Mouse (Mus musculus) bone marrow macrophage, adult 2 months (primary cell): ENCODE measurements at regions not wholly inside any gene's neighbourhood (a gene's known extent, or its start where the extent isn't known, plus 50 kb on each side); places are given as distances from the start of the nearest gene placed in this dataset.

Experiments used
- CTCF ChIP-seq: IDR thresholded peaks from 2 replicates; pipeline ENCODE4 v1.5.1; 2012; ENCODE audit warnings: low read depth, mild to moderate bottlenecking, low read length, moderate library complexity
- POLR2A ChIP-seq: IDR thresholded peaks from 2 replicates; pipeline ENCODE4 v1.6.1; 2012; ENCODE audit warnings: mild to moderate bottlenecking, low read depth, low read length, borderline replicate concordance

DNA sequence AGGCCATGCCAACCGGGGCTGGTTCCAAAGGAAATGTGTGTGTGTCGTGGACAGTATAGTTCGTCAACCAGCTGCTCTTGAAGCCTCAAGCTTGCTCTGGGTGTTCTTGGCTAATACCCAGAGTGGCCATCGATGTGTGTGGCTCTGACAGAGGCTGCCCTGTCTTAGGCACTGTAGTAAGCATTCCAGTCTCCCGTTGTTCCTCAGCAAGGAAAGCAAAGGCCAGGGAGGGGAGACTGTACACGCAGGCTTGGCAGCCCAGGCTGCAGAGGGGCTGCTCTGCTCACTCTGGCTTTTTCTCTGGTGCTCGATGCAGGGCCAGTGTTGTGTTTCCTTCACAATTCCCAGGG, 106.1 kb upstream of the Unc5b start:
- TF ChIP-seq CTCF, result no peak
- no peak for TF ChIP-seq POLR2A
